Mouse (Mus musculus) erythroblast, embryonic 14.5 days (primary cell): ENCODE data around the gene Arfgef3.

ENCODE experiments used
- GATA1 ChIP-seq: IDR thresholded peaks from 2 replicates; pipeline ENCODE4 v1.6.1; 2012; ENCODE audit warnings: low read length, inconsistent platforms, mixed read lengths
- TAL1 ChIP-seq: IDR thresholded peaks from 3 replicates; pipeline ENCODE4 v1.6.1; 2012; ENCODE audit warnings: low read length, inconsistent platforms, mixed read lengths

DNA sequence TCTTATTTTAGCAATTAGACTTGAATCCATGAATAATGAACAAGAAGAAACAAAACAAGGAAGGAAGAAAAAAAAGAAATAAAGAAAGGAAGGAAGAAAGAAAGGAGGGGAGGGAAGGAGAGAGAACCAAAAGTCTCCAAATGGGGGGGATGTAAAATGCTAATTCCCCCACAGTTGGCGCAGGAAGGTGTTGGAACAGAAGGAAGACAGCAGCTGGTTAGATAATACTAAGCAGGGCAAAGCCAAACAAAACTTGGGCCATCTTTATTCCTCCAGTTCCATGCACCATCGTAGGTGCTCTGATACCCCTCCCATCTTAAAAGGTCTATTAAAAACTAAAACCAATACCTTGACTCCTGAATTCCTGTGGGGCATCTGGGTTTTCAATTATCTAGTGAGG lies 82.8 kb downstream of the Arfgef3 start:
- no peak for TF ChIP-seq TAL1
- TF ChIP-seq GATA1, result no peak
